1 mouse cellular context compared by ENCODE assay signal in genomic region chr1:171248386-171249226, GRCm38 (mm10).
TF ChIP-seq lines count a peak whose summit lies in the region.

No protein-coding gene starts in this region.

TF ChIP-seq in CH12.LX, 34 proteins besides CTCF, POLR2A, EP300 and RAD21 (continued from another document):
- peak; percentile 64 for TF ChIP-seq HCFC1 (IDR thresholded peaks at IDR 0.05; ENCODE audit: low read depth, low read length)
- TF ChIP-seq MAX (IDR thresholded peaks at IDR 0.05; ENCODE audit: low read length): no peak
